Mouse (Mus musculus) liver, embryonic 16.5 days (tissue): ENCODE measurements around the gene H2afx. TPM values are rescaled to one million over a fixed set of nuclear protein-coding genes. Genes with fewer than 3 reads are reported as not detected.
A peak's percentile ranks its signal among the peaks of the same experiment; 100 is the strongest.
"Not testable (repeated sequence)": the region's sequence is repeated elsewhere in the genome, so short reads cannot be mapped to it uniquely, and the experiment has no call there.

Experiments used
- ATAC-seq: fragments of 200-750 bp; cut with Nextera tagmentation; 2 replicates; pipeline ENCODE4 v1.8.0; 2017; ENCODE audit warnings: low read depth, mild to moderate bottlenecking, moderate number of reproducible peaks, moderate library complexity
- H3K27ac ChIP-seq: fragments of 300-500 bp; sonication (generic); 2 replicates; pipeline ENCODE4 v1.5.1; 2014; ENCODE audit warnings: mild to moderate bottlenecking, low read length
- H3K27me3 ChIP-seq: fragments of 300-500 bp; sonication (generic); 2 replicates; pipeline ENCODE4 v1.6.1; 2014; ENCODE audit warnings: low read depth, low read length, mixed read lengths; ENCODE audit not compliant: control insufficient read depth, insufficient read depth
- H3K36me3 ChIP-seq: fragments of 300-500 bp; sonication (generic); 2 replicates; pipeline ENCODE4 v1.6.1; 2014; ENCODE audit warnings: mild to moderate bottlenecking; ENCODE audit not compliant: control insufficient read depth, insufficient read depth
- H3K4me1 ChIP-seq: fragments of 300-500 bp; sonication (generic); 2 replicates; pipeline ENCODE4 v1.6.1; 2014; ENCODE audit warnings: low read depth, low read length, mixed read lengths; ENCODE audit not compliant: control insufficient read depth
- H3K4me2 ChIP-seq: fragments of 300-500 bp; sonication (generic); 2 replicates; pipeline ENCODE4 v1.6.1; 2014; ENCODE audit warnings: low read depth, low read length, mixed read lengths
- H3K4me3 ChIP-seq: fragments of 300-500 bp; sonication (generic); 2 replicates; pipeline ENCODE4 v1.5.1; 2014; ENCODE audit warnings: low read depth, mild to moderate bottlenecking, low read length
- H3K9ac ChIP-seq: fragments of 300-500 bp; sonication (generic); 2 replicates; pipeline ENCODE4 v1.6.1; 2014; ENCODE audit warnings: low read depth, low read length
- H3K9me3 ChIP-seq: fragments of 300-500 bp; sonication (generic); replicated peaks from 2 replicates; pipeline ENCODE4 v1.6.1; 2016; ENCODE audit warnings: low read length; ENCODE audit not compliant: control insufficient read depth
- WGBS: fragments of 180-500 bp; shearing (Covaris S2); extraction: QIAGEN DNeasy Blood & Tissue Kit; methylation state at CpG from one replicate; pipeline ENCODE4 v1.1.7; 2014; ENCODE audit not compliant: insufficient replicate concordance; 5-methylcytosine and 5-hydroxymethylcytosine counted together
- polyA plus RNA-seq: library from polyadenylated mRNA; unstranded; fragments of >200 nt; fragmentation: Nextera tagmentation; extraction: Ambion mirVana; gene quantifications from 2 replicates; pipeline ENCODE4 v1.2.1, GENCODE M21; 2015

H2afx gene
- polyA plus RNA-seq, 1 experiment from 2014 or later = 216 TPM

DNA sequence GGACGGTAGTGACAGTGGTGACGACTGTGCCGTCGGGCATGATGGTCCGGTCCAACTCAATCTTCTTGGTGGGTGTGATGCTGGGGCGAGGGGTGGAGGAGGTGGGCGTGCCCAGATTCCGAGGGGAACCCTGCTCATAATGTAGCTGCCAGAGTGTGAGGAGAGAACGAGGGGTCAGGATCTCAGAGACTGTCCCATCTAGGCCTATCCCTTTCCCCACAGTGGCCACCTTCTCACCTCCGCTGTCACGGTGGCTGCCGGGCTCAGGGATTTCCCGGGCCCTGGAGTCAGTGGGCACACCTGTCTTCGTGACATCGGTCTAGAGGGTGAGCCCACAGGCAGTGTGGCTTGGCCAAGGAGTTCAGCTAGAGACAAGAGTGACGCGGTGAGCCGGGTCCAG lies 19.6 kb upstream of the H2afx start:
- Histone ChIP-seq H3K27ac (no peak overlapping the region), H3K36me3 (peaks cover 45% of the 10 kb centered on the region), H3K4me1 (peaks cover 24% of the 10 kb centered on the region), H3K9me3 (no peaks in the 10 kb centered on the region), H3K4me3 (no peak overlapping the region), H3K4me2 (no peak overlapping the region), H3K9ac (no peak overlapping the region), H3K27me3 (no peaks in the 10 kb centered on the region)
- WGBS = 96% methylated on average over 18 of the region's 18 CpGs
- ATAC-seq = no peak

DNA sequence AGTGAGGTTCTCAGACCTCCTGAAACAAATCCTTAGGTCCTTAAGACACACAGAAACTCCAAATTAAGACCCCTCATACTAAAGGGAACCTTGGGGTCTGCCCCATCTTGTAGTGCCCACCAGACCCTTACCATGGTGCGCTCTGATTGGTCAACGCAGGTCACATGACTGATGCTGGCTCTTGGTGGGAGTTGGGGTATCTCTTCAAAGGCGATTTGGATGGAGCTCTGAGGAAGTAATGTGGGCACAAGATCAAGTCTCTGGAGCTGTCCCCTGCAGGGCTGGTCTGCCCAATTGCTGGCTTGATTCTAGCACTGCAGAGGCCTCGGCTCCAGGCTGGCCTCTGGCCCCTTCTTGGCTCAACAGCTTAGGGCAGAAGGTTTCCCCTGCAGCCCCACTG lies 17.0 kb upstream of the H2afx start:
- ATAC-seq = no peak
- Histone ChIP-seq H3K9me3 (no peaks in the 10 kb centered on the region), H3K4me2 (peak overlapping the region; percentile 85), H3K36me3 (peaks cover 41% of the 10 kb centered on the region), H3K4me1 (peaks cover 30% of the 10 kb centered on the region), H3K27ac (no peak overlapping the region), H3K27me3 (no peaks in the 10 kb centered on the region), H3K4me3 (peak overlapping the region; percentile 97), H3K9ac (peak overlapping the region; percentile 98)
- WGBS = 78% methylated on average over 4 of the region's 4 CpGs

GRCm38 (mm10) chr9:44318076-44318825 lies 16.2 kb upstream of the H2afx start:
- Histone ChIP-seq H3K36me3 (peaks cover 36% of the 10 kb centered on the region), H3K4me3 (peak overlapping the region; percentile 97), H3K9me3 (no peaks in the 10 kb centered on the region), H3K4me2 (peak overlapping the region; percentile 85), H3K9ac (peak overlapping the region; percentile 98), H3K4me1 (peaks cover 30% of the 10 kb centered on the region), H3K27me3 (no peaks in the 10 kb centered on the region), H3K27ac (peak overlapping the region; percentile 87)
- ATAC-seq = no peak
- 58% methylated on average over 5 of the region's 5 CpGs for WGBS

DNA sequence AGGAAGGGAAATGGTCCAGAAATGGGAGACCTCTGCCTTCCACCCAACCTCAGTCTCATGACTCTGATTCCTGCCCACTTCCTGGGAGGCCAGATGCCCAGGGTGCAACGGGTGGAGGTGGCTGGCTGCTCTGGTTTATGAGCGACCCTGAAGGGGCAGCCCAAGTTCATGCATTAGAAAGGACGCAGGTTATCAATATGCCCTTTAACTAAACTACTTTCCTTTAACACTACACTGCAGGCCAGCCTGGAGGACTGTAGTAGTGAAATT lies 15.7 kb upstream of the H2afx start:
- H3K36me3 ChIP-seq = peaks cover 31% of the 10 kb centered on the region
- peak overlapping the region; percentile 97 for H3K4me3 ChIP-seq
- WGBS = 28% methylated on average over 3 of the region's 3 CpGs
- peak overlapping the region; percentile 87 for H3K27ac ChIP-seq
- ATAC-seq = no peak
- no peaks in the 10 kb centered on the region for H3K27me3 ChIP-seq
- H3K9ac ChIP-seq = peak overlapping the region; percentile 98
- no peaks in the 10 kb centered on the region for H3K9me3 ChIP-seq
- peak overlapping the region; percentile 85 for H3K4me2 ChIP-seq
- peaks cover 30% of the 10 kb centered on the region for H3K4me1 ChIP-seq

DNA sequence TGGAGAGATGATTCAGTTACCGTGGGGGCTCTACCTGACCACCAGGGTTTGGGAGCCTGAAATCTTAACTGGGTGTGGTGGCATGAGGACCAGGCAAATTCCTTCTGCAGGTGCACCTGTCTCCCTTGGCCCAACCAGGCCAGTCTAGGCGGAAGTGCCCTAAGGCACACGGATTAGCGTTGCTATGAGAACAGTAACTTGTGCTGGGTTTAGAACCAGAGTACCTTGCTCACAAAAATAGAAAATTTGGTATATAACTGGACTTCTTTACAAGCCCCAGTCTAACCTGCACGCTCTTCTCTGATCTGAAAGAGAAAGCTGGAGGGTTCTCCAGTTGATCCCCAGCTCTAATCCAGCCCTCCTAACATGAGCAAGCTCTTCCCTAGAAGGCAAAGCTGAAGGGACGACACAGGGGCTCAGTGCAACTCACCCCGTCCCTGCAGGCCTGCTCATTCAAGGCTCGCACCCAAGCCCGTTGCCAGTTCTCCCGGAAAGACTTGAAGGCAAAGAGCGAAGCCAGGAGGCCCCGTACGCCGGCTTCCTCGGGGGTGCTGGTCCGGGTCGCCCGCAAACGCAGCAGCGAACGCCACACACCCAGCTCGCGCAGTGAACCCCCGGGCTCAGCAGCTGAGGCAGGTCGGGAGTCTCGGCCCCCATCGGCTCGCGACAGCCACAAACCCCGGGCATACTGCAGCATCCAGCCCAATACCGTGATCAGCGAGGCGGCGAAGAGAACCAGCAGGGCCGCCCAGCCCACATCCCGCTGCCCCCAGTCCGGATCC lies 15.2 kb upstream of the H2afx start:
- peak overlapping the region; percentile 97 for H3K4me3 ChIP-seq
- ATAC-seq = peak; percentile 4
- peaks cover 30% of the 10 kb centered on the region for H3K4me1 ChIP-seq
- no peaks in the 10 kb centered on the region for H3K27me3 ChIP-seq
- no peaks in the 10 kb centered on the region for H3K9me3 ChIP-seq
- H3K27ac ChIP-seq = peak overlapping the region; percentile 87
- peaks cover 25% of the 10 kb centered on the region for H3K36me3 ChIP-seq
- peak overlapping the region; percentile 98 for H3K9ac ChIP-seq
- H3K4me2 ChIP-seq = peak overlapping the region; percentile 85
- 3% methylated on average over 37 of the region's 37 CpGs for WGBS

DNA sequence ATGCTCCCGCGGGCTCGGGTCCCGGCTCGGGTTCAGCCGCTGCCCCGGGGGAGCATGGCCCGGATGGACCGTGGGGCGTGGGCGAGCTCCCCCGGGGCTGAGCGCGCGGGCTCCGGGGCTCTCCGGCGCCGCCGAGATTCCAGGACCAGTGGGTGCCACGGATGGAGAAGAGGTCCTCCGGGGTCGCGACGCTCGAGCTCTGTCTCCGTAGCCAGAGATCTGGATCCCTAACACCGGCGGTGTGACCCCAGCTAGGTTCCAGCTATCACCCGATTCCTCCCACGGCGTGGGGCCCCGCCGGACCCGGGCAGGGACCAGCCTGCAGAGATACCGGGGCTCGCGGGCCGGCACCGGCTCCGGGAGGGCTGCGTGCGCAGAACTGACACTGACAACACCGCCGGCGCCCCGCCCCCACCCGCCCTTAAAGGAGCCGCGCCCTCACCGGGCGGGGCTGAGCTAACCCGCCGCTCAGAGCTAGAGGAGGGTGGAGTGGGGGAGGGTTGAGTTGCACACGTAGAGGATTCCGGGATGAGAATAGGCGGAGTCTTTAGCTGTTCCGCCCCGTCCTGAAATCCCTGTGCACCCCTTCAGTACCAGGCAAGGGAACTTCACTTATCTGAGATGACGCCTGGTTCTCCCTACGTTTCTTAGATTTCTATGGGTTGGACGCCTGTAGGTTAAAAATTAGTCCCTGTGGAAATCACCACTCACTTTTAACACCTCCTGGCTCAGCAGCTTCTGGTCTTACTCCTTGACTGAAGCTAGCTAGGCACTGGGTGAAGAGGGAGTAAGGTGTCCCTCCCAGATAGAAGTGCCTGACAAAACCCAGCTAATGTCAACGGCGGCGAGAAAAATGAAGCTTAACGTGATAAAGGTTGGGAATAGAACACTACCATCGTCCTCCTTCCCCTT lies 14.4 kb upstream of the H2afx start, which contains the start of gene C2cd2l:
C2cd2l (minus strand) TSS at position 399 of the 912 bp plus-strand sequence.
- peak; percentile 97 for ATAC-seq
- H3K27ac ChIP-seq = peak within 1 kb of the TSS; percentile 87
- H3K4me3 ChIP-seq = peak within 1 kb of the TSS; percentile 97
- H3K4me1 ChIP-seq = peaks cover 32% of the 10 kb centered on the region
- peak within 1 kb of the TSS; percentile 98 for H3K9ac ChIP-seq
- no peaks in the 10 kb centered on the region for H3K27me3 ChIP-seq
- no peaks in the 10 kb centered on the region for H3K9me3 ChIP-seq
- peak within 1 kb of the TSS; percentile 91 for H3K4me2 ChIP-seq
- peaks cover 17% of the 10 kb centered on the region for H3K36me3 ChIP-seq
- under 1% methylated on average over 67 of the region's 67 CpGs for WGBS

DNA sequence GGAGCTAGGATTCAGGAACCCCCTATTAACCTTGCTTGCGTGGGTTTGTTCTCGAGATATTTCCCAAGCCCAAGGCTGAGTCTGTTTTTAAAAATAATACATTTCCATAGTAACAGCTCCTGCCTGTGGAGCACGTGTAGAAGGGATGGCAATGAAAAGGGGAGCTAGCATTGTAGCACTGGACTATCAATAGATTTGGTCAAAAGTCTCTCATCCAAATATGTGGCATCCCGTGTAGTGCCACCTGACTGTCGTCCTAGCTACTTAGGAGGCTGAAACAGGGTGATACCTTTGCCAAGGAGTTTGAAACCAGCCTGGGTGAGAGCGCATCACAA lies 13.7 kb upstream of the H2afx start:
- H3K27me3 ChIP-seq = no peaks in the 10 kb centered on the region
- H3K9ac ChIP-seq = peak overlapping the region; percentile 68
- H3K4me1 ChIP-seq = peaks cover 33% of the 10 kb centered on the region
- peak overlapping the region; percentile 97 for H3K4me3 ChIP-seq
- 29% methylated on average over 6 of the region's 6 CpGs for WGBS
- no peaks in the 10 kb centered on the region for H3K9me3 ChIP-seq
- peak overlapping the region; percentile 82 for H3K27ac ChIP-seq
- ATAC-seq = no peak
- H3K4me2 ChIP-seq = peak overlapping the region; percentile 91
- peaks cover 11% of the 10 kb centered on the region for H3K36me3 ChIP-seq

GRCm38 (mm10) chr9:44323656-44324055 lies 10.8 kb upstream of the H2afx start:
- 87% methylated on average over 4 of the region's 4 CpGs for WGBS
- H3K27me3 ChIP-seq, H3K36me3 ChIP-seq, ATAC-seq, H3K9me3 ChIP-seq, H3K4me2 ChIP-seq, H3K4me3 ChIP-seq, H3K27ac ChIP-seq, H3K9ac ChIP-seq: not testable (repeated sequence)
- peaks cover 34% of the 10 kb centered on the region for H3K4me1 ChIP-seq
